Mouse (Mus musculus) adrenal gland, postnatal 25 days (tissue): Measurements from ENCODE around the gene Dmrta1. TPM values are rescaled to one million over a fixed set of nuclear protein-coding genes. Genes with fewer than 3 reads are reported as not detected.
A peak's percentile ranks its signal among the peaks of the same experiment; 100 is the strongest.
"Not testable (repeated sequence)": the region's sequence is repeated elsewhere in the genome, so short reads cannot be mapped to it uniquely, and the experiment has no call there.

ENCODE experiments used
- DNase-seq: peaks from one replicate; pipeline ENCODE4 v3.0.0; 2021; ENCODE audit warnings: mixed read lengths
- long read RNA-seq: library from polyadenylated mRNA; stranded (forward); transcript quantifications from one replicate; pipeline ENCODE4 v2.0.0, GENCODE M21; 2021
- total RNA-seq: library from RNA; stranded (reverse); gene quantifications from 2 replicates; pipeline ENCODE4 v1.2.3, GENCODE M21; 2021

The Dmrta1 gene
- 0.58 and 0.71 TPM in 2 replicates for total RNA-seq
- long read RNA-seq: 0 reads

DNA sequence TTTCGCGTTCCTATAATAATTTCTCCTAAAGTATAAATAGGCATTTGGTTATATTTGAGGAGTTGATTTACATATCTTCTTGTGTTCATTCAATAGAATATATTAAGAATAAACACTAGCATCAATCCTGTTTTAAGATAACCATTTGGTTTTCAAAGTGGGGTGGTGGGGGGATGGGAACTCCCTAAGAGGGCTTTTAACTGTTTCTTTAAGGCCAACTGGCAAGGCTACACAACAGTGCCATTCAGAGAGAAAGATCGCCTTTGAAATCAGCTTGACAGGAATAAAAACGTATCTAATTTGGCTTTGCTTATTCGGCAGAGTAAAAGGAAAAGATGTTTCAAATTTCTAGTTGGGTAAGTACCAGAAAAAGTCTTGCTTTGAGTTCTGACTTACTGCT is at the start of gene Dmrta1:
Dmrta1 (plus strand) TSS at position 242 of the 400 bp plus-strand sequence.
- no peak for DNase-seq

DNA sequence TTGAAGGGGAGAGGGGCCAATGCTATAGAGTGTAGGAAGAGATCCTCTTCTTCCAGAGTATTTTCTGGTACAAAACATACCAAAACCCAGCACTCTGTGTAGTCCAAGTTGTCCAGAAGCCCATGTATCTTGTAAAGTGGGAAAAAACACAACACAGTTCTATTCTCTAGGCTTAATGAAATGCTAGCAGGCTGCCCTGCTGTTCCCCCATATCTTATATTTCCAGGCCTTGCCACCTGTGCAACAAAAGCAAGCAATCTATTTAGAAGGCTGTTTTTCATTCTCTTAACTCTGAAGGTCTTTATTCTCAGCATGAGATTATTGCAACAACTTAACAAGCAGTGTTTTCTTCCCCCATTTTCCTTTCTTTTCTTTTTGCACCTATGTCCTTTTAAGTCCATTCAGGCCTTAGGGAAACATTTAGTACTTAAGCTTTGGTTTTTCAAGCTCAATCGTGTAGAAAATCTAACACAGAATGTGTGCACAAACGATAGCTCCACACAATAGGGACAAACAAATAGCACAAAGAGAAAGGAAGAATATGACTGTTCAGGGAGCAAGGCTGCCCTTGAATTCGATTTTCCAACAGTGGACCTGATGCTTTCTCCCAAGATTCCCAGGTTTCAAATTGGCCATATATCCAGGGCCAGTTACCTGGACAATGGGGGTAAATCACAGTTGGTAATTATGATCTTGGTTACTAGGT is 48.7 kb upstream of the Dmrta1 start:
- DNase-seq: no peak

DNA sequence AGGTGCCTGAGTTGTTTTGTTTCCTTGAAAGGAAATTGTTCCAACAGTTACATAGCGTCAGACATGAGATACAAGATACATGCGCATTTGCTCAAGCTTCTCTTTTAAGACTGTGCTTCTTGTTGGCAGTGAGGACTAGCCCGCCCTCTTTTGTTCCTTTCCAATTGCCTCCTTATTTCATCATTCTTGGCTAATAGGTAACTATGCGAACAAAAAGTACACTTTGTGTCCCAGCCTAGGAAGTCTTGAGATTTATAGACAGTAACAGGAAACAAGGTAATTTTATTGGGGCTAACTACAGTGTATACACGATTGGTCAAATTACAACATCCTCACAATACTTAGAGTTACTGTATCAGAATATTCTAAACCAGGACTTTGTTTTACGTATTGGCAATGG is 47.7 kb upstream of the Dmrta1 start:
- no peak for DNase-seq

DNA sequence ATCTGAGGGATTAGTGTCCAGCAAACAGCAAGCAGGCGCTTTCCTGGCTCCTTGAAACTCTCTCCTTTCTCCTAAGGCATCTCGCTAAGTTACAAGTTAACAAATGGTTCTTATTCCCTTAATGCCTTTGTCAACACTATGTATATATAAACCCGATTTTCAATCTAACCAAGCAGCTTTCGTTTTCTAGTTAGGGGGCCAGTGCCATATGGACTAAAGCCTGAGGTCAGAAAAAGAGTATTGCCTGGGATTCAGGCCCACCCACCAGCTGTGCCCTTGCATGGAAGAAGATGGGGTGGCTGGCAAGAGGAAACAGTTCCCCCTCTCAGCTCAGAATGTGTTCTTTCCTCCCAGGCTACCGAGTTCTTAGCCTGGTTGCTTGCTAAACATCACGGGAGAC is 40.6 kb upstream of the Dmrta1 start:
- DNase-seq: no peak

DNA sequence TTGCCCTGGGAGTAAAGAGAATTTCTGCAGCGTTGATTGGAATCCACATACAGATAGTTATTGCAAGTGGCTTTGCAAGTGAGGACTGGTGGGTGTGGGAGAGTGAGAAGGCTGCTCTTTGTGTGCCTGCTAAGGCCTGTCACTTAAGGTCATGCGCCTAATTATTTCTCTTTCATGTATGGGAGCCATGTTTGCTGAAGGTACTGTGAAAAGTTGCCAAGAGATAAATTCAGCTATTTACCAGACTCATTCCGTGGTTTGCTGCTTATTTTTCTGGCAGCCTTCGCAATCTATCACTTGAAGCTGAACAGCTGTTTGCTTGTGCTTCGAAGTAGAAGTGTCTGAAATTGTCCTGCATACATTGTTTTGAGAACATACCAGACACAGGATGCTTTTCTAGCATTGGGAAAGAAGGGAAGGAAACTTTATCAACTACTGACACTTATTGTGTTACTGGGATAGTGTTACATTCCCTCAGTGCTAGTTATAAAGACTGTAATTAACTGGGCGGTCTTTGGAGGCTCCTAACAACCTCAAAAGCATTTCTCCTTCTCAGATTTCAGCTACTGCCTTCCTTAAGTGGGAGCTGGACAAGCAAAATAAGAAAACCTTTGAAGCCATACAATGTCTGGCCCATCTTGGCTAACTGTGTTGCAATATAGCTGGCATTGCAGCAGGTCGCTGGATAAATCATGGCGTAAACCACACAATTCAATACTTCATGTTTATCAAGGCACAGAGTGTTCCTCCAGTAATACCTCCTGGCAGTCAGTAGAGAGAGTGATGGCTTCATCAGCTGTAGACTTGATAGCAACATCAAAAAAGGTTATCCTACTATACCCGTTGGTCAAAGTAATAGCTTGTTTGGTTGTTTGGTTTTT is 34.8 kb upstream of the Dmrta1 start:
- no peak for DNase-seq

DNA sequence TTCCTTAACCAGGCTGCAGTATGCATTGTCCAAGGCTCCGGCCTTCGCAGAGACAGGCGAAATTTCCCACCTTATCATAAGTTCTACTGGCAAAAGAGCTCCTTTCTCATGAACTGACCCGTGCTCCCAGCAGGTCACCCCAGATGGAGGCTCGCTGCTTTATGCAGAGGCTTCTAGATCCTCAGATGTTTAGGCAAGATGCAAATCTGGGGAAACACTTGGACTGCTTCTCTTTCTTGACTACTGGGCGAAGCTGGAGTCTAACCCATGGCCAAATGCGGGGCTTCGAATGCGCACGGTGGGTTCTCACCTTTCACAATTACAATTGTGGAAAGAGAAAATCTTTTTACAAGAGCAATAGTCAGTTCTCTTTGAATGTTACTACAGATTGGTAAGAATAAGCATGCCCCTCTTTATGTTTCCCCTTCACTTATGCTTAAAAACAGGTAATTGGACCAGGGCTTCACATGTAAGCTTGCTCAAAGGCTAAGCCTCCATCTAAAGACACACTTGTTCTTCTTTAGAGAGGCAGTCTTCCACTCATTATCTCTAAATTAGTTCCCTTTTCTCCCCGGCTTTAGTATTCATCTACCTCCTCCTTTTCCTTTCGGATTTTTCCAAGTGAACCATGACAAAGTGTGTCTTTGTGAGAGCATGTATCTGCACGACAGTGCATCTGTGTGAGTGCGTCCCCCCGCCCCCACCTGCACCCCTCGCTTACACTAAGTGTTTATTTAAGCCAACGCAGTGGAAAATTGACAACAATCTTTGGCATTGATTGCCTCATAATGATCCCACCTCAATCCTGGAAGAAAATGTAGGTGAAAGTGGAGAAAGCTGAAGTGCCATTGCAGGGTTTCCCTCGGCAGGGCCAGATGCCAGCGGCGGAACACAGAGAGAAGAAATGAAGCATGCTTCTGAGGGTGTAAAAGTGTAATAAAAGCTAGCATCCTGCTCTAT is 28.6 kb upstream of the Dmrta1 start:
- no peak for DNase-seq

DNA sequence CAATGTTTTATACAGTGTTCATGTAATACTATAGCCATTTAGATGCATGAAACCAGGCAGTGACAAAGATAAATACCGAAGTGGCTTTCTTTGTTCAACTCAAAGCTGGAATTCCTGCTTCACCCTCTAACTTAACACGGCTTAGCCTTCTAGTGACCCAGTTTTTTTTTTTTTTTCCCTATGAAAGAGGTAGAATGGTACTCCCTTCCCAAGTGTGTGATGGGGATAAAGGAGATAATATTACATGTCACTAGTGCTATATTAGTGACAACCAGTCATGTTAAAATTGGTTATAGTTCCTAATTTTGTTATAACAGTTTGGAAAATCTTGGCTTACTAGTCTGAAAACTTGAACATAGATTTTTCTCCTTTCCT is 27.9 kb upstream of the Dmrta1 start:
- DNase-seq: no peak

DNA sequence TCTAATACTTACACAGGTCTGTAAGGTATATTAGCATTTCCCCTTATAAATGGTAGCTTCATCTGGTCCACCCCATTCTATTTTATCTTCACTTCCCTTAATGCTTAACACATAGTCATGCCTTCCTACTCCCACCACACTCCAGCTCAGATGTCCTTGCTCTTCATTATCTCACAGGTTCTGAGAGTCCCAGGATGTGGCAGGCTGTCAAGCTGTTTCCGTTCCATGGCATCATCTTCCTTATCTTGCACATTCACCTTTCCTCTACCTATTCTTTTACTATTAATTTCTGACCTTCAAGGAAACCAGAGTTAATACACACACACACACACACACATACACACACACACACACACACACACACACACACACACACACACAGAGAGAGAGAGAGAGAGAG is 27.5 kb upstream of the Dmrta1 start:
- no peak for DNase-seq

DNA sequence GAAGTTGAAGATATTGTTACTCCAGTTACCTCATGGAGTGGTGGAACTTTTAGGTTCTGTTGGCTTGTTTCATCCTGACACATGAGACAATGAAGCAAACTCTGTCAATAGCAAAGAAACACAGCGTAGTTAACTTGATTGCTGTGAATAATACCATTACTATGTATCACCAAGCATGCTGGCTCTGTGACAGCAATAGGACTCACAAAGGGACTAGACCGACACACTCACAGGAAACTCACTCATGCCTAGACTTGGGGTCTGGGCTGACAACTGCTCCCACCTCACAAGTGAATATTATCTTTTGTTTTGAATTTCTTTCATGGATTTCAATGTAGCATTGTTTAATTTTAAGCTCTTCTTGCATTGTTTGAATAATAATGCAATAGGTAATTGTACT is 15.8 kb upstream of the Dmrta1 start:
- DNase-seq: no peak

DNA sequence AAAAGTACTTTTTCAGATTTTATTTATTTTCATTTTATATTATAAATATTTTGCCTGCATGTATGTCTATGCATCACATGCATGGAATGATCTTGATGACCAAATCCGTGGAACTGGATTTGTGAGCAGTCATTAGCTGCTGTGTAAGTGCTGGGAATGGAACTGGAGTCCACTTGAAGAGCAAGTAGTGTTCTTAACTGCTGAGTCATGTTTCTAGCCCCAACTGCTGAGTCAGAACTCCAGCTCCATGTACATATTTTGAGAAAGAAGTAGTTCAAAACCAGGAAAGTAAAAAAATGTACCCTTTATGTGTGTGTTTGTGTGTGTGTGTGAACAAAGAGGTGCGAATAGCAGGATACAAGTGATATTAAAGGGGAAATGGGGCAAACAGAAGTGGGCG is 4.5 kb upstream of the Dmrta1 start:
- no peak for DNase-seq

DNA sequence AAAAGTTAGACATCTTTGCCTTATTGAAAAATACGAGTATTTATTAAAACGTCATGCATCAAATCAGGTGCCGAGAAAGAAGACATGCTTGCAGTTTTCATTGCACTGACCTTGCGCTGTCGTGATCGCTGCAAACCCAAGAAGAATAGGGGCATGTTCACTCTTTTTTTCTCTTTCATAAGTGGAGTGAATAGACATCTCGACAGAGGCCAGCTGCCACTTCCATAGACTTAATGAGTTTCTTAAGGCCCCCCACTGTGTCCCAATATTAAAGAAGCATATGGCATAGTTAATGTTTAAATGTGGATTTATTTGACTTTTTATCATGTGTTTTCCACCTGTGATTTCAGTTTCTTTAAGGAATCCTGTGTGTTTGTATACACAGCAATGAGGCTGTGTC is 1.3 kb upstream of the Dmrta1 start:
- no peak for DNase-seq

DNA sequence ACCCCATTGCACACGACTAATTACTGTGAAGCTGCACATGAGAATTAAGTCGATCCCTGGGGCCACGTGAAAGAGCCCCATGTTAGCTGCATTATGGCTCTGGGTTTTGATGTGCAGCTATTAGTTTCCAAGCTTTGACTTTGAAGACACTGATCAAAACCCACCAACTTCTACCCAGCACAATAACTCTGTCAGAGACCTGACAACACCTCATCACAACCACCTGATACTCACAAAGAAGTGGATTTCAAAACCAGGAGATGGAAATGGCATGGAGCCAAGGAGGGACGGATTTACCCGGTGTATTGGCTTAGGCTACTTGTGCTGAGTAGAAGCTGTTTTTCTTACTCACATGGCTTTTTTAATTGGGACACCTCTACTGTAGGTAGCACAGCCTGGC is 523 bp upstream of the Dmrta1 start:
- DNase-seq: no peak

DNA sequence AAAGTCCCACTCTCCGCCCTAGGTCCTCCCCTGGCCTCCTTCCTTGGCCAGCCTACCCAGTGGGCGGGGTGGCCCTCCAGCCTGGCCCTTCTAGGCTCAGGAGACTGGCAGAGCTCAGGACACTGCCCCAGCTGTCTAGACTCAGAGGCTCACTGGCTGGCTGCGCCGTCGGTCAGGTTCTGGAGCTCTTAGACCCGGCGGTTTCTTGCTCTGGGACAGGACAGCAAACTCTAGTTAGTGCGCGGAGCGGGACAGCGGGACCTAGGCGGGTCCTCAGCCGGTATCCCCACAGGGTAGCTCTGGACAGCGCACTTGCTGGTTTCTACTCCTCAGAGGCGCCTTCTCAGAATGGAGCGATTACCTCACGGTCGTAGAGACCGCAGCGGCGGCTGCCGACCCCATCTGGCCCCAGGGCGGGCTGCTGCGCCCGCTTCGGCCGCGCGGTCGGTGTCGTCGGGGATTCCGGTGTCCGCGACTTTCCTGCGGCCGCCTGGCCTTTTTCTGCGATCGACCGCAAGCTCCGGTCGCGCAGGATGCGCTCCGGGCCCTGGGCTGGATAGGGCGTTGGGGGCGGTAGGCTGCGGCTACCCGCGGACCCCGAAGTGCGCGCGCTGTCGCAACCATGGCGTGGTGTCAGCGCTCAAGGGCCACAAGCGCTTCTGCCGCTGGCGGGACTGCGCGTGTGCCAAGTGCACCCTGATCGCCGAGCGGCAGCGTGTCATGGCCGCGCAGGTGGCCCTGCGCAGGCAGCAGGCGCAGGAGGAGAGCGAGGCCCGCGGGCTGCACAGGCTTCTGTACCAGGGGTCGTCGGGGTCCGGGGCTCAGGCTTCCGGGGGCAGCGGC is 8.9 kb downstream of the Dmrta1 start:
- DNase-seq: peak; percentile 61

DNA sequence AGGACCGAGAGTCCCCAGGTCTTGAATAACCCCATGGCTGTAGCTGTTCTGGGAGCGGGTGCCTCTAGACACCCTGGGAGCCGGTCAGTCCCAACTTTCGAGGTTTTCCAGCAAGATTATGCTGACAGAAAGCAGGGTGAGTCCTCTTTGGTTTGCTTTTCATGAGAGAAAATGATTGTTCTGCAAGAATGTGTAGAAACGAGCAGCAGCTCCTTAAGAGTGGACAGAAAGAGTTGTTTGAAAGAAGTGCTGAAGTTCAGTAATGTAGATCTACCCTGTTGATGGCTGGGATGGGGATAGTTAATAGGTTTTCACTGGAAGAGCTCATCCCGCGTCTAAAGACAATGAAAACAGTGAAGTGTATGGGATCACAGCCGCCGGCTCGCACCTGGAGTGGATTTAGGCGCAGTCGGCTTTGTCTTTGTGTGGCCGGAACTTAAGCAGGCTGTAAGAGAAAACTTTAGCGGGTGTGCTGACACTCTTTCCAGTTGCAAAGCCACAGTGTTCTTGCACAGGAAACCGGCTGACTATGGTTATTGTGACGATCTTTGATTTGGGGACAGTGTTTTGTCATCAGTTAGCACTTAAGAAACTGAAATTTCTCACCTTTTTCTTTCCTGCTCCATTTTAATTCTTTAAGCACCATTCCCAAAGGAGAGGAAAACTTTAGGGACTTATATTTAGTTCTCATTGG is 9.7 kb downstream of the Dmrta1 start:
- no peak for DNase-seq

DNA sequence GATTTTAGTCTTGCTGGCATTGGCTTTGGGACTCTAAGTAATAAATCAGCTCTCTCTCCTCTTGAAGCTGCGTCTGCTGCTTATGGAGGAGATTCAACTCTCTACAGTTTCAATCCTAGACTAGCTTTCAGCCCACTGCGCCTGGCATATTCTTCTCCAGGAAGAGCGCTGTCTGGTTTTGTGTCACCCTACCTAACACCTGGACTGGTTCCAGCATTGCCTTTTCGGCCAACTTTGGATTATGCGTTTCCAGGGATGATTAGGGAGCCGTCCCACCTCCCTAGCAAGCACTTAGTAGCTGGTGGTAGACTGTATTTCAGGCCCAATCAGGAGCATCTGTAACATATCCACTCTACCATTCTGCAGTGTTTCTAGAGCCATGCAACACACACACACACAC is 12.7 kb downstream of the Dmrta1 start:
- DNase-seq: no peak

DNA sequence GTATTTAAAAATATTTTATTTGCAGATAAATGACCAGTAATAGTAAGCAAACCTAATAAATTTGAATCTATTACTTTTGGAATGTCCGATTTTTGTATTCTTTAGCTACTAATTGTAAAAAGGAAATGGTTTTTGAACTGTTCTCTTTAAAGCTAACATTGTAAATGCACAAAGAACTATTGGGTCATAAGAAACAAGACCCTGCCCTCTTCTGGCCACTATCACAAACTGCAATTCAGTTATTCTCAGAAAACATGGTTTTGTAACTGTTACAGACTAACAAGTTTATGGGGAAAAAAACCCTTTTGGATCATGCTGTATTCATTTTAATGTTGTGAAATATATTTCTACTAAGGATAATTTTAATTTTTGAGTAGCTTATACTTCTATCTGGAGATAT is 13.5 kb downstream of the Dmrta1 start:
- DNase-seq: no peak

DNA sequence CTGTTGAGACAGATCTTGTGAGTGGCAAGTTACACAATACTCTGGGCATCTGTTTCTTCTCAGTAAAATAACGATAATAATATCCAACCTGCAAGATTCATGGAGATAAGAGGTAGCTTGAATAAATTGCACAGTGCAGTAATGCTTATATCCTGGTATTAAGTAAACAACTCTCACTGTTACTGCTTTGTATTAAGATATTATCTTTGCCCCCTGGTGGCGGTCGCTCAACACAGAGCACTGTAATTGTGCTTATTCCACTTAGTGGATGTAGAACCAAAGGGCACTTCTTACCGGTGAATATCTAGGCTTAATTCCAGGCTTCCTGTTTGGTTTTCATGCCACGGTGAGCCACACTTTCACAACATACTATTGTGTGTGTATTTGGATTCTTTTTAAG is 16.4 kb downstream of the Dmrta1 start:
- DNase-seq: no peak

DNA sequence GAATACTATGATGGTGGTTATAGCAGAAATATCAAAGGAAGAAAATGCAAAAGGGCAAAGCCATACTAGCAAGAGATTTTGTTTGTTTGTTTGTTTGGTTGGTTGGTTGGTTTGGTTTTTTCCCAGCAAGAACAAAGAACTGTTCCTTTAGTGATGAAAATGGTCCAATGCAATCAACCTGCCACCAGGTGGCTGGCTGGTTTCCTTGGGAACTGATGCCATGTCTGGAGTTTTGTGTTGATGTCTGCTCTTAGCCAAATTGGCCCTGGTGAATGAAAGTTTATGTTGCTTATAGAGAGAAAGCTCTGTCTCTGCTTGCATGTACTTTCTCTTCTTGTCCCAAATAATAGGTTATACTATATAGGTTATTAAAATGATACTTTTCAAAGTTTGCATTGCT is 18.7 kb downstream of the Dmrta1 start:
- no peak for DNase-seq

DNA sequence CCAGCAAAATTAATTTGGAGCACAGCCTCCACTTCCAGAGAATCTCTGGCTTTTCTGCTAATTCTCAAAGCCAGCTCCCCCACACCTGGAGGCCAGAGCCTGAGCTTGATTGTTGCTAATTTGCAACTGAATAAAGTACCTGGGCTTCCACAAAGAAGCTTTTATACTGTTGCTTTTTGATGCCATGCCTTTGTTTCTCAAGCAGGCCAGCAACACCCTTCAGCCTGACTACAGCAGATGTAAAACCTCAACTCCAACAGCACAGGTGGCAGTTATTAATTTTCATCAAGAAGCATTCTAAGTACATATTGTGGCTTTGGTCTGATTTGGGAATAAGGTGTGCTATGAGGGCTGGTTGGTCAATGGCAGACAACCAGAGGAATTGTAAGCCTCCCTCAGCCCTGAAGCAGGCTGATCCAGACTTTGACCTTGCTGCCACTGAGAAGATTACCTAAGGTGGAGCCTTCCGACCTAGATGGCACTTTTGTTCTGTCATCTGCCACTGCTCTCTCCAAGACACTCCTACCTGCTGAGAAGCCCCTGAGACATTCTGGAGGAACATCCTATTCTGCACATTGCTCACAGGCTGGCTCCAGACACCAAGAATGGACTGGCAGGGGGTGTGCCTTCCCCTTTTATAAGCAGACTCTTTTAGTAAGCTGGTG is 44.4 kb downstream of the Dmrta1 start:
- DNase-seq: not testable (repeated sequence)
